Mouse (Mus musculus) forebrain, postnatal 0 days (tissue): Measurements from ENCODE around the gene Lrrc46. TPM values are rescaled to one million over a fixed set of nuclear protein-coding genes. Genes with fewer than 3 reads are reported as not detected.

Source experiments
- ATAC-seq: fragments of 200-750 bp; cut with Nextera tagmentation; 2 replicates; pipeline ENCODE4 v1.8.0; 2017; ENCODE audit warnings: mild to moderate bottlenecking, moderate library complexity
- DNase-seq: peaks from one replicate; pipeline ENCODE4 v3.0.0-alpha.2; 2015
- H3K27ac ChIP-seq: fragments of 300-500 bp; sonication (generic); 2 replicates; pipeline ENCODE4 v1.5.1; 2014; ENCODE audit warnings: low read depth, mild to moderate bottlenecking, antibody characterized with exemption, low read length, moderate library complexity, mixed read lengths
- H3K27me3 ChIP-seq: fragments of 300-500 bp; sonication (generic); 2 replicates; pipeline ENCODE4 v1.6.1; 2014; ENCODE audit warnings: mild to moderate bottlenecking, low read length, mixed read lengths; ENCODE audit not compliant: insufficient read depth
- H3K36me3 ChIP-seq: fragments of 300-500 bp; sonication (generic); 2 replicates; pipeline ENCODE4 v1.6.1; 2014; ENCODE audit warnings: mild to moderate bottlenecking, moderate library complexity; ENCODE audit not compliant: insufficient read depth
- H3K4me1 ChIP-seq: fragments of 300-500 bp; sonication (generic); 2 replicates; pipeline ENCODE4 v1.6.1; 2014; ENCODE audit warnings: antibody characterized with exemption; ENCODE audit not compliant: insufficient read depth
- H3K4me2 ChIP-seq: fragments of 300-500 bp; sonication (generic); 2 replicates; pipeline ENCODE4 v1.6.1; 2014; ENCODE audit warnings: low read depth, mild to moderate bottlenecking, moderate library complexity
- H3K4me3 ChIP-seq: fragments of 300-500 bp; sonication (generic); 2 replicates; pipeline ENCODE4 v1.5.1; 2014; ENCODE audit warnings: low read depth, low read length, mixed read lengths
- H3K9ac ChIP-seq: fragments of 300-500 bp; sonication (generic); 2 replicates; pipeline ENCODE4 v1.6.1; 2014; ENCODE audit warnings: mild to moderate bottlenecking
- H3K9me3 ChIP-seq: fragments of 300-500 bp; sonication (generic); 2 replicates; pipeline ENCODE4 v1.6.1; 2016; ENCODE audit warnings: low read length
- CTCF ChIP-seq: sonication (generic); IDR thresholded peaks from 2 replicates; pipeline ENCODE4 v1.5.1; 2016; ENCODE audit warnings: antibody characterized with exemption, control low read depth, low read depth
- WGBS: fragments of 180-500 bp; shearing (Covaris S2); extraction: QIAGEN DNeasy Blood & Tissue Kit; methylation state at CpG from one replicate; pipeline ENCODE4 v1.1.7; 2014; 5-methylcytosine and 5-hydroxymethylcytosine counted together
- microRNA-seq, 2 experiments: library from miRNA; unstranded; fragments of <30 nt; microRNA quantifications; one replicate each; pipeline ENCODE4; 2016
- polyA plus RNA-seq: library from polyadenylated mRNA; unstranded; fragments of >200 nt; fragmentation: Nextera tagmentation; extraction: Ambion mirVana; gene quantifications from 2 replicates; pipeline ENCODE4 v1.2.1, GENCODE M21; 2015
- total RNA-seq: library from RNA; depleted of rRNA; stranded (reverse); fragments of >200 nt; gene quantifications from 2 replicates; pipeline ENCODE4 v1.2.3, GENCODE M21; 2014; rRNA removed

Lrrc46 gene
- total and polyA plus RNA-seq, 2 experiments from 2014 or later = 1.6 to 5.8 TPM

GRCm38 (mm10) chr11:96995031-96995430 is 46.2 kb downstream of the Lrrc46 start:
- DNase-seq (no peak), ATAC-seq (no peak)
- no peak for TF ChIP-seq CTCF
- Histone ChIP-seq H3K36me3 (no peaks in the 10 kb centered on the region), H3K4me2 (no peak overlapping the region), H3K4me3 (no peak overlapping the region), H3K9ac (no peak overlapping the region), H3K27ac (no peak overlapping the region), H3K27me3 (no peaks in the 10 kb centered on the region), H3K4me1 (no peaks in the 10 kb centered on the region; the same call in 1 of the 2 replicates), H3K9me3 (no peaks in the 10 kb centered on the region)
- 24% methylated on average over 5 of the region's 5 CpGs for WGBS

GRCm38 (mm10) chr11:96992722-96993311 is 48.4 kb downstream of the Lrrc46 start:
- 60% methylated on average over 8 of the region's 8 CpGs for WGBS
- Histone ChIP-seq H3K4me3 (no peak overlapping the region), H3K9me3 (no peaks in the 10 kb centered on the region), H3K36me3 (no peaks in the 10 kb centered on the region), H3K4me2 (no peak overlapping the region), H3K27me3 (no peaks in the 10 kb centered on the region), H3K4me1 (no peaks in the 10 kb centered on the region; the same call in 1 of the 2 replicates), H3K27ac (no peak overlapping the region), H3K9ac (no peak overlapping the region)
- DNase-seq = no peak
- no peak for ATAC-seq
- no peak for TF ChIP-seq CTCF

- TF ChIP-seq CTCF = no peak
Observed at GRCm38 (mm10) chr11:96991501-96991900, 49.7 kb downstream of the Lrrc46 start.

GRCm38 (mm10) chr11:96987873-96988655 is 53.1 kb downstream of the Lrrc46 start:
- Histone ChIP-seq H3K9ac (peak overlapping the region; percentile 33), H3K9me3 (no peaks in the 10 kb centered on the region), H3K27ac (no peak overlapping the region; the same call in 1 of the 2 replicates), H3K36me3 (no peaks in the 10 kb centered on the region), H3K4me2 (peak overlapping the region; percentile 52), H3K4me1 (no peaks in the 10 kb centered on the region), H3K27me3 (no peaks in the 10 kb centered on the region), H3K4me3 (peak overlapping the region; percentile 38)
- no peak for TF ChIP-seq CTCF
- DNase-seq = peak; percentile 69
- ATAC-seq = peak; percentile 93
- WGBS = 6% methylated on average over 30 of the region's 31 CpGs

More at GRCm38 (mm10) chr11:96991501-96991900, 49.7 kb downstream of the Lrrc46 start:
- DNase-seq (no peak), ATAC-seq (no peak)
- Histone ChIP-seq H3K4me1 (no peaks in the 10 kb centered on the region), H3K4me3 (no peak overlapping the region), H3K27ac (no peak overlapping the region), H3K4me2 (no peak overlapping the region), H3K36me3 (no peaks in the 10 kb centered on the region), H3K9ac (no peak overlapping the region), H3K27me3 (no peaks in the 10 kb centered on the region), H3K9me3 (no peaks in the 10 kb centered on the region)
- WGBS = 81% methylated on average over 5 of the region's 5 CpGs

- DNase-seq = no peak
- WGBS = 60% methylated on average over 3 of the region's 3 CpGs
- no peaks in the 10 kb centered on the region for H3K9me3 ChIP-seq
Observed at GRCm38 (mm10) chr11:96986463-96986862, 54.7 kb downstream of the Lrrc46 start.

GRCm38 (mm10) chr11:96984903-96985302 is 56.3 kb downstream of the Lrrc46 start:
- Histone ChIP-seq H3K27ac (no peak overlapping the region), H3K4me2 (no peak overlapping the region), H3K27me3 (no peaks in the 10 kb centered on the region), H3K9me3 (no peaks in the 10 kb centered on the region), H3K36me3 (no peaks in the 10 kb centered on the region), H3K4me1 (no peaks in the 10 kb centered on the region), H3K4me3 (no peak overlapping the region), H3K9ac (no peak overlapping the region)
- no peak for TF ChIP-seq CTCF
- no peak for ATAC-seq
- no peak for DNase-seq
- 30% methylated on average over 4 of the region's 4 CpGs for WGBS

More at GRCm38 (mm10) chr11:96986463-96986862, 54.7 kb downstream of the Lrrc46 start:
- Histone ChIP-seq H3K27me3 (no peaks in the 10 kb centered on the region), H3K4me3 (no peak overlapping the region), H3K4me2 (no peak overlapping the region), H3K4me1 (no peaks in the 10 kb centered on the region), H3K36me3 (no peaks in the 10 kb centered on the region), H3K9ac (no peak overlapping the region), H3K27ac (no peak overlapping the region)
- ATAC-seq = no peak
- TF ChIP-seq CTCF = no peak

Small RNA genes within 50 kb of the gene (microRNA-seq; reads per million reads assigned to microRNA genes)
- gene Mir8103 = 0.77 to 1.1 reads per million in 2 experiments

Other genes starting within 250 kb of the Lrrc46 start
- gene Nfe2l1, start 211.4 kb downstream of the Lrrc46 start, total RNA-seq = 46.5 and 57.4 TPM in 2 replicates
- gene Nfe2l1, start 211.4 kb downstream of the Lrrc46 start, polyA plus RNA-seq = 47.3 and 62.4 TPM in 2 replicates
- gene Copz2, start 191.5 kb downstream of the Lrrc46 start, total RNA-seq = 5.8 and 7.1 TPM in 2 replicates
- 14.8 and 14.9 TPM in 2 replicates for gene Copz2, start 191.5 kb downstream of the Lrrc46 start, polyA plus RNA-seq
- 54.9 and 57.7 TPM in 2 replicates for gene Cdk5rap3, start 124.9 kb downstream of the Lrrc46 start, total RNA-seq
- 86.4 and 88.8 TPM in 2 replicates for gene Cdk5rap3, start 124.9 kb downstream of the Lrrc46 start, polyA plus RNA-seq
- gene Prr15l, start 113.3 kb downstream of the Lrrc46 start, total RNA-seq = not detected in 2 replicates
- gene Prr15l, start 113.3 kb downstream of the Lrrc46 start, polyA plus RNA-seq = 0.11 TPM in 1 of 2 replicates, not detected in the other
- 26.2 and 30.3 TPM in 2 replicates for gene Pnpo, start 97.4 kb downstream of the Lrrc46 start, total RNA-seq
- 28.1 and 33.1 TPM in 2 replicates for gene Pnpo, start 97.4 kb downstream of the Lrrc46 start, polyA plus RNA-seq
- 1.9 and 5.0 TPM in 2 replicates for gene Sp2, start 58.4 kb downstream of the Lrrc46 start, total RNA-seq
- gene Sp2, start 58.4 kb downstream of the Lrrc46 start, polyA plus RNA-seq = 13.5 and 14.8 TPM in 2 replicates
- gene Sp6, start 28.0 kb downstream of the Lrrc46 start, total RNA-seq = 0.85 and 0.86 TPM in 2 replicates
- 0.35 and 0.75 TPM in 2 replicates for gene Sp6, start 28.0 kb downstream of the Lrrc46 start, polyA plus RNA-seq
- 14.8 and 17.9 TPM in 2 replicates for gene Scrn2, start 11.5 kb downstream of the Lrrc46 start, total RNA-seq
- 10.2 and 11.3 TPM in 2 replicates for gene Scrn2, start 11.5 kb downstream of the Lrrc46 start, polyA plus RNA-seq
- 41.6 and 55.5 TPM in 2 replicates for gene Mrpl10, start 153 bp upstream of the Lrrc46 start, total RNA-seq
- 47.0 and 62.0 TPM in 2 replicates for gene Mrpl10, start 153 bp upstream of the Lrrc46 start, polyA plus RNA-seq
- gene Osbpl7, start 9.2 kb upstream of the Lrrc46 start, total RNA-seq = 10.9 and 13.1 TPM in 2 replicates
- gene Osbpl7, start 9.2 kb upstream of the Lrrc46 start, polyA plus RNA-seq = 7.4 and 8.3 TPM in 2 replicates
- 1.6 and 1.7 TPM in 2 replicates for gene Tbx21, start 73.9 kb upstream of the Lrrc46 start, total RNA-seq
- 2.2 and 2.9 TPM in 2 replicates for gene Tbx21, start 73.9 kb upstream of the Lrrc46 start, polyA plus RNA-seq
- 35.8 and 36.4 TPM in 2 replicates for gene Tbkbp1, start 110.1 kb upstream of the Lrrc46 start, total RNA-seq
- 9.2 and 9.9 TPM in 2 replicates for gene Tbkbp1, start 110.1 kb upstream of the Lrrc46 start, polyA plus RNA-seq
- 112 and 124 TPM in 2 replicates for gene Kpnb1, start 146.5 kb upstream of the Lrrc46 start, total RNA-seq
- 19.2 and 24.6 TPM in 2 replicates for gene Kpnb1, start 146.5 kb upstream of the Lrrc46 start, polyA plus RNA-seq
- 66.5 and 98.7 TPM in 2 replicates for gene Npepps, start 239.2 kb upstream of the Lrrc46 start, total RNA-seq
- 62.5 and 92.1 TPM in 2 replicates for gene Npepps, start 239.2 kb upstream of the Lrrc46 start, polyA plus RNA-seq